Mouse (Mus musculus): ENCODE results near the gene Aven. TPM values are rescaled to one million over a fixed set of nuclear protein-coding genes. Genes with fewer than 3 reads are reported as not detected.

The Aven gene
- polyA plus RNA-seq, 1 experiment from 2014 or later = 8.1 TPM

GRCm38 (mm10) chr2:112534677-112535222 is 42.0 kb downstream of the Aven start:
- 58% methylated on average over 14 of the region's 14 CpGs for WGBS
- Histone ChIP-seq H3K36me3 (replicated peaks) (no peaks in the 10 kb centered on the region), H3K9me3 (no peaks in the 10 kb centered on the region), H3K4me1 (no peaks in the 10 kb centered on the region), H3K4me3 (no peak overlapping the region), H3K27me3 (replicated peaks; ENCODE audit: low read depth, poor library complexity, severe bottlenecking) (no peaks in the 10 kb centered on the region), H3K27ac (replicated peaks) (no peak overlapping the region)
- DNase-seq (ENCODE audit: low spot score) = no peak

DNA sequence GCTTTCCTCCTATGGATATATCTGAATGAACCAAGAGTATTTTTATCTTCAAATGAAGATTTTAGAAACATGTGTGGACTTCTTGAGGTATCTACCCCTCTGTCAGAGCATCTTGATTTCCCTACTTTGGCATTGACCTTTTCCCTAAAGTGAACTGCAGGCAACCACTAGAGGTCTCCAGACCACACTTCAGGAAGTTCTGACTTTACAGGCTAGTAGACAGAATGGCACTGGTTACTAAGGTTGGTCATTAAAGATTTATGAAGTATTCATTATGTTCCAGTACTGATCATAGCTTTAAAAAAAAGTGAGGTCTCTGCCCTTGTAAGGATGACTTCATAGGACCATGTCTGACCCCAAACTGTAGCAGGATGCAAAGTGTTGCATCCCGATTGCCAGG is 46.0 kb downstream of the Aven start:
- DNase-seq (ENCODE audit: low spot score) = no peak
- Histone ChIP-seq H3K27ac (replicated peaks) (no peak overlapping the region), H3K4me1 (no peaks in the 10 kb centered on the region), H3K4me3 (no peak overlapping the region), H3K27me3 (replicated peaks; ENCODE audit: low read depth, poor library complexity, severe bottlenecking) (no peaks in the 10 kb centered on the region), H3K9me3 (no peaks in the 10 kb centered on the region), H3K36me3 (replicated peaks) (no peaks in the 10 kb centered on the region)
- WGBS = 96% methylated on average over 1 of the region's 1 CpGs

DNA sequence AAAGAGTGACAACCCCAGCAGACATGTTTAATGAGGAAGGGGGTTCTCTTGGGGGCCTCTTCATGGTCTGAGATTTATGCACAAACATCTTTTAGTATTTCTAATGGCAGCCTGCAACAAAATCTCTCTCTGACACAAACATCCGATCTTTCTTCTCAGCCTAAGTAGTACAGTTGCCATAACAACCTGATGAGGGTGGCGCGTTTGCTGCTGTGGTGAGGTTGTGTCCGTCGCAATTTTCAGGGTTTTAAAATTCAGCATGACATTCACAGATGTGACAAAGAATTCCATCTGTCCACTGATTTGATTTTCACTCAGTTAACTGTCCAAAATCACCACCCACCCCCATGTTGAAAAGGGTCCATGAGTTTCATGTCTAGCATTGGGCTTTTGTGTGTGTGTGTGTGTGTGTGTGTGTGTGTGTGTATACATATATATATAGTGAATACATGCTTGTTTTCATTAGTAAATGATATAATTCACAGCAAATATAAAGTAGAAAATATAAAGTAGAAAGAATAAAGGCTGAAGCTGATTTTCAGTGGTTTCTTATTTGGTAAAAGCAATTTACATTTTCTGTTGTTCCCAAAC is 49.0 kb downstream of the Aven start:
- Histone ChIP-seq H3K4me3 (no peak overlapping the region), H3K36me3 (replicated peaks) (no peaks in the 10 kb centered on the region), H3K27ac (replicated peaks) (no peak overlapping the region), H3K9me3 (no peaks in the 10 kb centered on the region), H3K27me3 (replicated peaks; ENCODE audit: low read depth, poor library complexity, severe bottlenecking) (no peaks in the 10 kb centered on the region), H3K4me1 (no peaks in the 10 kb centered on the region)
- DNase-seq (ENCODE audit: low spot score) = no peak
- 90% methylated on average over 5 of the region's 5 CpGs for WGBS

- no peaks in the 10 kb centered on the region for H3K36me3 ChIP-seq (replicated peaks)
- no peak overlapping the region for H3K4me3 ChIP-seq
- H3K27ac ChIP-seq (replicated peaks) = no peak overlapping the region
- no peaks in the 10 kb centered on the region for H3K4me1 ChIP-seq
- H3K9me3 ChIP-seq = no peaks in the 10 kb centered on the region
- no peaks in the 10 kb centered on the region for H3K27me3 ChIP-seq (replicated peaks; ENCODE audit: low read depth, poor library complexity, severe bottlenecking)
- no peak for DNase-seq (ENCODE audit: low spot score)
- WGBS = 85% methylated on average over 10 of the region's 10 CpGs
These were observed 63.8 kb downstream of the Aven start for GRCm38 (mm10) chr2:112556527-112556926.

DNA sequence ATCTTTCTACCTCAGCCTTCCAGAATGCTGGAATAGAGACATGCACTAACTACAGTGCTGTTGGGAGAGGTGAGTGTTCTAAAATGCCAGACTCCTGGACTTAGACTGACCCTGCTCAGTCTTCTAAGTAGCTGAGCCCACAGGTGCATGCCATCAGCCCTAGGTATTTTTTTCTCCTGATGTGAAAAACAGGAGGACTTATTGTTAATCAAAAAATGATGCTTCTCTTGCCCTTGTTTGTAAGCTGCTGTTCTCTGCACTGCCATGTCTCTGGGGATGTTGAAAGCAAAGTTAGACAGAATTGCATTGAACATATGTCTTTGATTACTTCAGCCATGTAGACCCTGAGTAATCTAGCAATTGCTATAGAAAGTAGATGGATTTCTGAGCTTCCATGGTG is 64.7 kb downstream of the Aven start:
- no peak overlapping the region for H3K4me3 ChIP-seq
- no peaks in the 10 kb centered on the region for H3K4me1 ChIP-seq
- no peaks in the 10 kb centered on the region for H3K36me3 ChIP-seq (replicated peaks)
- DNase-seq (ENCODE audit: low spot score) = no peak
- H3K9me3 ChIP-seq = no peaks in the 10 kb centered on the region
- H3K27ac ChIP-seq (replicated peaks) = no peak overlapping the region
- H3K27me3 ChIP-seq (replicated peaks; ENCODE audit: low read depth, poor library complexity, severe bottlenecking) = no peaks in the 10 kb centered on the region

GRCm38 (mm10) chr2:112561549-112561948 is 68.8 kb downstream of the Aven start:
- DNase-seq (ENCODE audit: low spot score) = no peak
- Histone ChIP-seq H3K36me3 (replicated peaks) (no peaks in the 10 kb centered on the region), H3K27ac (replicated peaks) (no peak overlapping the region), H3K27me3 (replicated peaks; ENCODE audit: low read depth, poor library complexity, severe bottlenecking) (no peaks in the 10 kb centered on the region), H3K4me3 (no peak overlapping the region), H3K9me3 (no peaks in the 10 kb centered on the region), H3K4me1 (no peaks in the 10 kb centered on the region)
- WGBS = 91% methylated on average over 7 of the region's 7 CpGs

DNA sequence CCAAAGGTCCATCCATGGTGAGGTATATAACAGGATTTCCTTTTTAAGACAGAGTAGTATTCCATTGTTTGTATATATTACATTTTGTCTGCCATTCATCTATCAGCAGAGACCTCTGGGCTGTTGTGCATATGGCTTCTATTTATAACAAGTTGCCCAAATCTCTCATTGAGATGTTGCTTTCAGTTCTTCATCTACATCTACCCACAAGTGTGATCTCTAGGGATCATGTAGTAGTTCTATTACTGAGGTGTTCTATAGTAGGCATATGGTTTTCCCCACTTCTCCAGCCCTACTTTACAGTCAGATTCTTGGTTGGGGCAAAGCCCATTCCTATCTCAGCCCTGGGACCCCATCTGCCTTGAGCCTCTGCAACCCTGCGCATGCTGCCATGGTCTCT is 72.3 kb downstream of the Aven start:
- WGBS = 98% methylated on average over 1 of the region's 1 CpGs

DNA sequence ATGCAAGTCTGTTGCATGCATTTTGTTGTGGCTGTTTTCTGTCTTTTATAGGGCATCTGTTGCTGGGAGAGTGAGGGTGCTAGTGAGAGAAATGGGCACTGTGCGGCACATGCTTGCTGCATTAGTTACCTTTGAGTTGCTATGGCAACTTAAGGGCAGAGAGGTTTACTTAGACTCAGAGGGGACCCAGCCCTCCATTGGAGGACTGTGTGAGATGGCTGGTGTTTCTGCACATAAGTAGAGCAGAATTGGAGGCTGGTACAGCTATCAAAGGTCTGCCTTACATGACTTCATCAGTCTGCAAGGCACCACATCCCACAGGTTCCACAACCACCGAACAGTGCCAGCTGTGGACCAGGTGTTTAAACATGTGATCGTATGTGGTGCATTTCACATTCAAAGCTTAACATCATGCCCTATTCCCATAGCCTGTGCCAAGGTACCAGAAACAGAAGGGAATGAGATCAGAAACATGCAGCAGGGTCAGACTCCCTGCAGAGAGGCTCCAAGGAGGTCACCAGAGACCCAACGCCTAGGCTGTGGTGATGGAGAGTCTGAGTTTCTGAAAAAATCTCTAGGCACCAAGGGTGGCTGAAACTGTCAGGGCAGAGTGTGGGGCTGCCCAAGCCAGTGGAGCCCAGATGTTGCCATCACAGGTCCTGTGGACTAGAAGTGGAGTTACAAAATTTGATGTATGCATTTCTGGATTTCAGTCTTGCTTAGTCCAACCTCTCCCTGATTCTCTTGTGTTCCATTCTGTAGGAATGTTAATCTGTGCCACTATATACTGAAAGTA is 73.7 kb downstream of the Aven start:
- H3K9me3 ChIP-seq = no peaks in the 10 kb centered on the region
- WGBS = 77% methylated on average over 4 of the region's 4 CpGs

More for the DNA sequence above, 72.3 kb downstream of the Aven start:
- Histone ChIP-seq H3K27me3 (replicated peaks; ENCODE audit: low read depth, poor library complexity, severe bottlenecking) (no peaks in the 10 kb centered on the region), H3K36me3 (replicated peaks) (no peaks in the 10 kb centered on the region), H3K27ac (replicated peaks) (no peak overlapping the region), H3K4me1 (no peaks in the 10 kb centered on the region), H3K9me3 (no peaks in the 10 kb centered on the region), H3K4me3 (no peak overlapping the region)
- DNase-seq (ENCODE audit: low spot score) = no peak

DNA sequence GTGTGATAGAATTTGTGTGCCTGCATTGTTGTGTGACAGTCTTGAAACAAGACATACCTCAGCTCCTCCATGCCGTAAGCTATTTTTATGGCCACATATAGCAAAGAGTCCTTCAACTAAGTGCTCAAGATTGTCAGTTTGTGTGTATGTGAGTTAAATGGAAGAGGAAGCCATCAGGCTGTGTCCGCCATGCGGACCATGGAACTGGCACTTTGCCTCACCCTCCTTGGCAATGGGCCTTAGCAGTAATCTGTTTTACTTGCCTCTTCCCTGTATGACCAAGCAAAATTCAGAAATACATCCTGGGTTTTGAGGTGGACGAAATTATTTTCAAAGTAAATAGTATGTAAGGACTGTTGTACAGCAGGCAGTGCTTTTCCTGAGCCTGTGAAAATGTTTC is 75.0 kb downstream of the Aven start:
- Histone ChIP-seq H3K4me1 (no peaks in the 10 kb centered on the region), H3K4me3 (no peak overlapping the region), H3K27ac (replicated peaks) (no peak overlapping the region), H3K9me3 (no peaks in the 10 kb centered on the region), H3K27me3 (replicated peaks; ENCODE audit: low read depth, poor library complexity, severe bottlenecking) (no peaks in the 10 kb centered on the region), H3K36me3 (replicated peaks) (no peaks in the 10 kb centered on the region)
- WGBS = 95% methylated on average over 4 of the region's 4 CpGs
- no peak for DNase-seq (ENCODE audit: low spot score)

More for the DNA sequence above, 73.7 kb downstream of the Aven start:
- no peak overlapping the region for H3K27ac ChIP-seq (replicated peaks)
- H3K36me3 ChIP-seq (replicated peaks) = no peaks in the 10 kb centered on the region
- no peak overlapping the region for H3K4me3 ChIP-seq
- no peaks in the 10 kb centered on the region for H3K27me3 ChIP-seq (replicated peaks; ENCODE audit: low read depth, poor library complexity, severe bottlenecking)
- DNase-seq (ENCODE audit: low spot score) = no peak
- no peaks in the 10 kb centered on the region for H3K4me1 ChIP-seq

DNA sequence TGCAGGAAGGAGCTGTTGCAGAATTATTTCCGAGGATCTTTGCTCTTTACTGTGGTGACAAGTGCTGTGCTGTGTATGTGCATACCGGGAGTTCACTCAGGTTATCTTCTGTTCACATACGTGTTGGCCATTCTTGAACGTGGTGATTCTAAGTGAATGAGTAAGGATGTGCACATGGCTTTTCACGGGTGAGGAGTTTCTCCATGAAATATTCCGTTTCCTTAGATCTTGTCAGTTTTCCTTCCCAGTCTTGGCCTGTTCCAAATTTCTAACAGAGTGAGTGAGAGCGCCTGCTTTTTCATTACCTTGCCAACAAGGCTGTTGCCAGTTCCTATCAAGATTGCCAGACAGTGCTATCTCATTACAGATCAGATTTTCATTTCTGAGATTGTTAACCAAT is 98.2 kb downstream of the Aven start:
- Histone ChIP-seq H3K27ac (replicated peaks) (no peak overlapping the region), H3K4me1 (no peaks in the 10 kb centered on the region), H3K27me3 (replicated peaks; ENCODE audit: low read depth, poor library complexity, severe bottlenecking) (no peaks in the 10 kb centered on the region), H3K36me3 (replicated peaks) (no peaks in the 10 kb centered on the region), H3K4me3 (no peak overlapping the region), H3K9me3 (no peaks in the 10 kb centered on the region)
- WGBS = 88% methylated on average over 7 of the region's 7 CpGs
- no peak for DNase-seq (ENCODE audit: low spot score)

GRCm38 (mm10) chr2:112591451-112591871 is 98.7 kb downstream of the Aven start:
- no peak for DNase-seq (ENCODE audit: low spot score)
- Histone ChIP-seq H3K36me3 (replicated peaks) (no peaks in the 10 kb centered on the region), H3K9me3 (no peaks in the 10 kb centered on the region), H3K4me3 (no peak overlapping the region), H3K27ac (replicated peaks) (no peak overlapping the region), H3K4me1 (no peaks in the 10 kb centered on the region), H3K27me3 (replicated peaks; ENCODE audit: low read depth, poor library complexity, severe bottlenecking) (no peaks in the 10 kb centered on the region)
- 65% methylated on average over 6 of the region's 6 CpGs for WGBS

DNA sequence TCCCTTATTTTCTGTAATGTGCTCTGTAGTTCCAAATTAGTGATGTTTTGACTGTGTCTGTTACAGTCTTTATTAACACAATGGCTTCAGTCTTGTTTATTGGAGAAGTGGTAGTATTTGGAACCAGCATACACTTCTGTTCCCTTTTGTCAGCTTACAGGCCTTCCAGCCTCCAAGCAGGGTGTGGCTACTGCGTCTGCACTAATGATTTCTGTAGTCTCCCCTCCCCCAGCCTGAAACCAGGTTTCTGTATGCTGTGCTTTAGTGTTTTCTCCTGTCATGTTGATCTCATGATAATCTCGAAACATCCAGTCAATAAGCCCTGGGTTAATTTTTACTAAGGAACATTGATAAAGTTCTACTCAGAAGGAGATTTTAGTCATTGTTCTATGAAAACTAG is 100.6 kb downstream of the Aven start:
- no peak for DNase-seq (ENCODE audit: low spot score)
- 73% methylated on average over 2 of the region's 2 CpGs for WGBS
- no peak overlapping the region for H3K27ac ChIP-seq (replicated peaks)
- H3K9me3 ChIP-seq = no peaks in the 10 kb centered on the region
- H3K36me3 ChIP-seq (replicated peaks) = no peaks in the 10 kb centered on the region
- no peaks in the 10 kb centered on the region for H3K27me3 ChIP-seq (replicated peaks; ENCODE audit: low read depth, poor library complexity, severe bottlenecking)
- H3K4me1 ChIP-seq = no peaks in the 10 kb centered on the region
- no peak overlapping the region for H3K4me3 ChIP-seq

GRCm38 (mm10) chr2:112593781-112594180 is 101.0 kb downstream of the Aven start:
- Histone ChIP-seq H3K4me3 (no peak overlapping the region), H3K9me3 (no peaks in the 10 kb centered on the region), H3K27ac (replicated peaks) (no peak overlapping the region), H3K36me3 (replicated peaks) (no peaks in the 10 kb centered on the region), H3K27me3 (replicated peaks; ENCODE audit: low read depth, poor library complexity, severe bottlenecking) (no peaks in the 10 kb centered on the region), H3K4me1 (no peaks in the 10 kb centered on the region)
- 94% methylated on average over 2 of the region's 2 CpGs for WGBS
- DNase-seq (ENCODE audit: low spot score) = no peak

All from embryonic facial prominence, embryonic 10.5 days (tissue).